Mouse (Mus musculus) E14TG2a.4 (cell line): ENCODE data around the gene Vsx2.

Experiments
- CTCF ChIP-seq: conservative IDR thresholded peaks from 2 replicates; pipeline ENCODE4 v1.5.1; 2014; ENCODE audit warnings: low read length
- NANOG ChIP-seq: IDR thresholded peaks from 2 replicates; pipeline ENCODE4 v1.6.1; 2014; ENCODE audit warnings: borderline replicate concordance, low read length, mixed read lengths

DNA sequence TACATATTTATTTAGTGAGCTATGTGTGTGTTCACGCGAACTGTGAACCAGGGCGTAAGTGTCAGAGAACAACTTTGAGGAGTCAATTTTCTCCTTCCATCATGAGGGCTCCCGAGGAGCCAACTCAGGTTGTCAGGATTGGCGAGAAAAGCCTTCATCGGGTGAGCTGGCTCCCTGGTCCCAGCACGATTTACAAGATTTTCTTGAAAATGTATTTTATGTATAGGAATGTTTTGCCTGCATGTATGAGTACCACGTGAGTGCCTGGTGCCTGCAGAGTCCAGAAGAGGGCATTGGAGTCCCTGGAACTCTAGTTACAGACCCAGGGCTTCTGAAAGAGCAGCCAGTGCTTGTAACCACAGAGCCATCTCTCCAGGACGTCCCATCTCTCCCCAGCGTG is 48.1 kb downstream of the Vsx2 start:
- TF ChIP-seq CTCF (no peak), NANOG (no peak)
